Mouse (Mus musculus): Measurements from ENCODE around the gene Serac1.

- no peak for TF ChIP-seq CTCF (IDR thresholded peaks at IDR 0.05; ENCODE audit: low read depth)
- no peak for TF ChIP-seq EP300 (IDR thresholded peaks at IDR 0.05; ENCODE audit: low read depth)
These were observed 78.6 kb downstream of the Serac1 start for GRCm38 (mm10) chr17:6000864-6001319.

All from liver, embryonic 14.5 days (tissue).